8 mouse cellular contexts compared by ENCODE assay signal in the genomic region with DNA sequence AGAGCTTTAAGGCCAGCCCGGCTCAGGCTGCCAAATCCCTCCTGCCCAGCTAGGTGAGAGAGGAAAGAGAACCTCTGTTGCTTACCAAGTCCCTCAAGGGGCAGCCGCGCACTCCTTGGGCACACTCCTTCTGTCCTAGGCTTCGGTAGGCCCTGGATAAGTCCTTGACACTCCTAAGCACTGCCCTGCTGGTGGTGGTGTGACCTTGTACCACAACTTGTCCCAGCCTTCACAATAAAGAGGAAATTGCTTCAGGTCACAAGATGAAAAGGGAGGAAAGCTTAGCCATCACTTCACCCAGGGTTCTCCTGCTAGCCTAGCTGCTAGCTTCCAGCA. TPM values are rescaled to one million over a fixed set of nuclear protein-coding genes. Genes with fewer than 3 reads are reported as not detected.
DNase-seq lines count a peak whose midpoint lies in the region; ATAC-seq and TF ChIP-seq lines count a peak whose summit lies in the region.

A gene (minus strand): TSS at position 132 of the 336 bp plus-strand sequence.

- H3K4me2 ChIP-seq in heart, postnatal 0 days (ENCODE audit: low read depth, low read length), result peak within 1 kb of the TSS; percentile 81
- H3K4me2 ChIP-seq in hindbrain, embryonic 14.5 days (replicated peaks), result peak within 1 kb of the TSS; percentile 90
- H3K4me2 ChIP-seq in liver, embryonic 16.5 days (ENCODE audit: low read depth, low read length), result 0 out of 2 replicates have a peak within 1 kb of the TSS, but pooled peaks have one; percentile 24

- no peak for DNase-seq in heart, postnatal 0 days (ENCODE audit: low spot score)
- no peak for DNase-seq in heart, postnatal 36 days
- DNase-seq in R1 (ENCODE audit: low read depth, low spot score), result peak; percentile 61
- peak; percentile 33 for DNase-seq in hindbrain, embryonic 14.5 days (ENCODE audit: low spot score)
- no peak for DNase-seq in cerebellum, postnatal 4 days (ENCODE audit: low spot score in 2 of 2)
- DNase-seq in adrenal gland, adult 18-20 months (ENCODE audit: low spot score in 2 of 2), result no peak
- DNase-seq in thymus, postnatal 10 days (ENCODE audit: low spot score in 2 of 2), result no peak

- H3K4me1 ChIP-seq in heart, postnatal 0 days (ENCODE audit: control insufficient read depth, insufficient read depth), result peaks cover 9% of the 10 kb centered on the region
- H3K4me1 ChIP-seq in hindbrain, embryonic 14.5 days (replicated peaks; ENCODE audit: control insufficient read depth, insufficient read depth, low read length), result peaks cover 4% of the 10 kb centered on the region; the same call in 1 of the 2 replicates
- H3K4me1 ChIP-seq in liver, embryonic 16.5 days (ENCODE audit: control insufficient read depth, low read depth, low read length), result no peaks in the 10 kb centered on the region

- H3K9me3 ChIP-seq in heart, postnatal 0 days (replicated peaks; ENCODE audit: control insufficient read depth, low read length), result no peaks in the 10 kb centered on the region
- H3K9me3 ChIP-seq in hindbrain, embryonic 14.5 days (ENCODE audit: control insufficient read depth, low read length), result no peaks in the 10 kb centered on the region
- no peaks in the 10 kb centered on the region for H3K9me3 ChIP-seq in liver, embryonic 16.5 days (replicated peaks; ENCODE audit: control insufficient read depth, low read length)

- WGBS in heart, postnatal 0 days, result 43% methylated on average over 4 of the region's 4 CpGs
- 12% methylated on average over 4 of the region's 4 CpGs for WGBS in hindbrain, embryonic 14.5 days
- WGBS in liver, embryonic 16.5 days (ENCODE audit: insufficient replicate concordance), result 31% methylated on average over 4 of the region's 4 CpGs

- no peak for TF ChIP-seq EP300 in heart, postnatal 0 days (IDR thresholded peaks at IDR 0.05; ENCODE audit: low read depth)

- TF ChIP-seq CTCF in heart, postnatal 0 days (IDR thresholded peaks at IDR 0.05; ENCODE audit: low read depth), result no peak

- H3K27ac ChIP-seq in heart, postnatal 0 days (ENCODE audit: low read depth), result no peak within 1 kb of the TSS
- H3K27ac ChIP-seq in hindbrain, embryonic 14.5 days, result peak within 1 kb of the TSS; percentile 77
- no peak within 1 kb of the TSS for H3K27ac ChIP-seq in liver, embryonic 16.5 days (ENCODE audit: low read length)

- H3K27me3 ChIP-seq in heart, postnatal 0 days (ENCODE audit: control insufficient read depth, insufficient read depth, low read length), result peaks cover 38% of the 10 kb centered on the region
- peaks cover 22% of the 10 kb centered on the region for H3K27me3 ChIP-seq in hindbrain, embryonic 14.5 days (ENCODE audit: control insufficient read depth, insufficient read depth, low read length)
- H3K27me3 ChIP-seq in liver, embryonic 16.5 days (ENCODE audit: control insufficient read depth, insufficient read depth, low read depth, low read length), result peaks cover 26% of the 10 kb centered on the region

- H3K36me3 ChIP-seq in heart, postnatal 0 days (replicated peaks; ENCODE audit: control insufficient read depth, insufficient read depth, low read length), result no peaks in the 10 kb centered on the region
- H3K36me3 ChIP-seq in hindbrain, embryonic 14.5 days (replicated peaks; ENCODE audit: control insufficient read depth, insufficient read depth), result no peaks in the 10 kb centered on the region
- H3K36me3 ChIP-seq in liver, embryonic 16.5 days (ENCODE audit: control insufficient read depth, insufficient read depth), result no peaks in the 10 kb centered on the region

- peak within 1 kb of the TSS; percentile 47 for H3K4me3 ChIP-seq in heart, postnatal 0 days (ENCODE audit: low read depth, low read length)
- H3K4me3 ChIP-seq in hindbrain, embryonic 14.5 days (replicated peaks; ENCODE audit: low read length), result peak within 1 kb of the TSS; percentile 56
- H3K4me3 ChIP-seq in liver, embryonic 16.5 days (ENCODE audit: low read depth, low read length), result no peak within 1 kb of the TSS

- intact Hi-C loops in heart, postnatal 36 days (cut with DNase I), result no loop called here

- 0 out of 2 replicates have a peak within 1 kb of the TSS, but pooled peaks have one; percentile 30 for H3K9ac ChIP-seq in heart, postnatal 0 days (replicated peaks; ENCODE audit: low read depth, low read length)
- peak within 1 kb of the TSS; percentile 76 for H3K9ac ChIP-seq in hindbrain, embryonic 14.5 days
- no peak within 1 kb of the TSS for H3K9ac ChIP-seq in liver, embryonic 16.5 days (ENCODE audit: low read depth, low read length)

- ATAC-seq in heart, postnatal 0 days (ENCODE audit: insufficient read depth, low read depth), result no peak
- ATAC-seq in hindbrain, embryonic 14.5 days (ENCODE audit: low FRiP score), result peak; percentile 37
- ATAC-seq in liver, embryonic 16.5 days (ENCODE audit: low read depth), result no peak

RNA-seq across cellular contexts. Expression of the gene that starts here (rescaled TPM):
- 2.3 TPM in 1 of 2 replicates, not detected in the other for total RNA-seq in heart, postnatal 0 days (2014; rRNA removed; ENCODE audit: low replicate concordance)
- polyA plus RNA-seq in heart, postnatal 0 days (2015; fragmentation: Nextera tagmentation; extraction: Ambion mirVana), result 0.10 and 0.12 TPM in 2 replicates
- not detected for total RNA-seq in heart, postnatal 36 days (2021)
- polyA plus RNA-seq in hindbrain, embryonic 14.5 days (2014; fragmentation: Nextera tagmentation; extraction: Ambion mirVana), result 2.8 and 3.3 TPM in 2 replicates
- 0.11 and 0.24 TPM in 2 replicates for polyA plus RNA-seq in liver, embryonic 16.5 days (2015; fragmentation: Nextera tagmentation; extraction: Ambion mirVana)
- total RNA-seq in adrenal gland, adult 18-20 months (2021), result under 1 TPM; 0.33 to 0.51 TPM

Comparison
In these comparisons a context has a peak if more than half of its experiments do, and no peak if none do; other contexts are left out.
1. DNase-seq: peak in R1 (single experiment) and hindbrain, embryonic 14.5 days (single experiment); none in heart, postnatal 0 days (single experiment), heart, postnatal 36 days (0 of 2), cerebellum, postnatal 4 days (0 of 2), adrenal gland, adult 18-20 months (0 of 2) and thymus, postnatal 10 days (0 of 2).
2. H3K4me2 ChIP-seq: peak in every context shown above with its lines; median percentile 90 in hindbrain, embryonic 14.5 days; 81 in heart, postnatal 0 days; 24 in liver, embryonic 16.5 days.